Mouse (Mus musculus) erythroblast, embryonic 14.5 days (primary cell): ENCODE results near the gene Sox9.

Source experiments
- GATA1 ChIP-seq: IDR thresholded peaks from 2 replicates; pipeline ENCODE4 v1.6.1; 2012; ENCODE audit warnings: low read length, inconsistent platforms, mixed read lengths
- TAL1 ChIP-seq: IDR thresholded peaks from 3 replicates; pipeline ENCODE4 v1.6.1; 2012; ENCODE audit warnings: low read length, inconsistent platforms, mixed read lengths

GRCm38 (mm10) chr11:112828553-112829287, 46.7 kb downstream of the Sox9 start:
- TF ChIP-seq GATA1: no peak
- TF ChIP-seq TAL1: no peak
